Mouse (Mus musculus) olfactory bulb, adult 2 months (tissue): ENCODE results near the gene Gm45623. TPM values are rescaled to one million over a fixed set of nuclear protein-coding genes. Genes with fewer than 3 reads are reported as not detected.
A peak's percentile ranks its signal among the peaks of the same experiment; 100 is the strongest.

Experiments used
- H3K27ac ChIP-seq: fragments of 200-500 bp; 2 replicates; pipeline ENCODE4 v1.5.1; 2012; ENCODE audit warnings: low read depth, low read length; ENCODE audit not compliant: insufficient read depth
- H3K4me1 ChIP-seq: fragments of 200-500 bp; 2 replicates; pipeline ENCODE4 v1.6.1; 2012; ENCODE audit warnings: low read length; ENCODE audit not compliant: control insufficient read depth, insufficient read depth
- H3K4me3 ChIP-seq: fragments of 200-500 bp; 2 replicates; pipeline ENCODE4 v1.5.1; 2012; ENCODE audit warnings: mild to moderate bottlenecking, low read depth, low read length, moderate library complexity; ENCODE audit not compliant: insufficient read depth
- CTCF ChIP-seq: fragments of 200-500 bp; IDR thresholded peaks from 2 replicates; pipeline ENCODE4 v1.5.1; 2012; ENCODE audit warnings: low read depth, mild to moderate bottlenecking, low read length, moderate library complexity; ENCODE audit not compliant: insufficient read depth
- POLR2A ChIP-seq: fragments of 200-500 bp; IDR thresholded peaks from 2 replicates; pipeline ENCODE4 v1.6.1; 2012; ENCODE audit warnings: mild to moderate bottlenecking, low read depth, low read length, moderate library complexity; ENCODE audit not compliant: insufficient read depth
- WGBS: fragments of 180-500 bp; shearing (Covaris S2); methylation state at CpG from one replicate; pipeline ENCODE4 v1.1.7; 2018; 5-methylcytosine and 5-hydroxymethylcytosine counted together
- polyA plus RNA-seq: library from polyadenylated mRNA; stranded (reverse); fragments of >200 nt; gene quantifications from 2 replicates; pipeline ENCODE4 v1.2.4, GENCODE M21; 2012; ENCODE audit warnings: low replicate concordance; ENCODE audit not compliant: missing spikeins, insufficient read depth, insufficient read length

Gene Gm45623
- polyA plus RNA-seq, 1 experiment: not detected

- Histone ChIP-seq H3K27ac (no peak overlapping the region), H3K4me3 (no peak overlapping the region), H3K4me1 (peaks cover 57% of the 10 kb centered on the region)
- WGBS: 38% methylated on average over 13 of the region's 13 CpGs
- TF ChIP-seq CTCF (no peak), POLR2A (no peak)
These were observed 9.0 kb upstream of the Gm45623 start for GRCm38 (mm10) chr13:56762446-56763229.

- peaks cover 55% of the 10 kb centered on the region for H3K4me1 ChIP-seq
- TF ChIP-seq CTCF (peak; percentile 73), POLR2A (no peak)
- H3K27ac ChIP-seq: 0 out of 2 replicates have a peak overlapping the region, but pooled peaks have one; percentile 73
- 42% methylated on average over 6 of the region's 6 CpGs for WGBS
- no peak overlapping the region for H3K4me3 ChIP-seq
These were observed 4.9 kb upstream of the Gm45623 start for GRCm38 (mm10) chr13:56758492-56758891.

DNA sequence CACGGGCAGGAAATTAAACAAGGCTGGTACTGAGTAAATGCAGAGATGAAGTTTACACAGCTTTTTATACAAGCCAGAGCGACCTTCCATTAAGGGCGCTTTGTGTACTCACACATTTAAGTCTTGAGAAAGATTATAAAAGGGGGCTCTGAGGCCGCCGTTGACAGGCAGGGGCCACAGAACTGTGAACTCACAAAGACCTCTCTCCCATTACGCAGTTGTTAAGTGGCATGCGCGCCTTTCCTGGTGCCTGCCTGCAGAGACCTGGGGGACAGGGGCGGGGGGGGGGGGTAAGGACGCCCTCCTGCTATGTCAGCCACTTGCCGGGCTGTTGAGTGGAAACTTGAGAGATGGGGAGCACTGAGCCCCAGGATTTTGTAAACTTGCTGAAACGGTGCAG is 3.6 kb upstream of the Gm45623 start:
- no peak overlapping the region for H3K27ac ChIP-seq
- TF ChIP-seq POLR2A (no peak), CTCF (no peak)
- H3K4me3 ChIP-seq: no peak overlapping the region
- peaks cover 53% of the 10 kb centered on the region for H3K4me1 ChIP-seq
- WGBS: 59% methylated on average over 12 of the region's 12 CpGs

DNA sequence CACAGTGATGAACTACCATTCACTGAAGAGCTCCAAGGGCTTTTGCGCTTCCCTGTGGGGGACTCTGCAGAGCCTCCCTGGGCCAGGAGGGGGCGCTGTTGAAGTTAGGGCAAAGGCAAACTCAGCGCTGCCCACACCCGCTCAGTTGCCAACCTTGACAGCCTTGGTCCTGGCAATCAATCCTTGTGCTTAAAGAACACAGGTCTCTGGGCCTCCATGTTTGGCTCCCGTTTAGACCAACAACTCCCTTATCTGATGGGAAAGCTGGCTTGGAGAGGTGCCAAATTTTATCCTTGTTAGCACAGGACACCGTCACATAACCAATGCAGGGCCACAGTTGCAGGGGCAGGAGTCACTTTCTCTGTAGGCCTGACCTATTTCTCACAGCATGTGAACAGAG is 2.2 kb upstream of the Gm45623 start:
- 77% methylated on average over 6 of the region's 6 CpGs for WGBS
- peaks cover 57% of the 10 kb centered on the region for H3K4me1 ChIP-seq

DNA sequence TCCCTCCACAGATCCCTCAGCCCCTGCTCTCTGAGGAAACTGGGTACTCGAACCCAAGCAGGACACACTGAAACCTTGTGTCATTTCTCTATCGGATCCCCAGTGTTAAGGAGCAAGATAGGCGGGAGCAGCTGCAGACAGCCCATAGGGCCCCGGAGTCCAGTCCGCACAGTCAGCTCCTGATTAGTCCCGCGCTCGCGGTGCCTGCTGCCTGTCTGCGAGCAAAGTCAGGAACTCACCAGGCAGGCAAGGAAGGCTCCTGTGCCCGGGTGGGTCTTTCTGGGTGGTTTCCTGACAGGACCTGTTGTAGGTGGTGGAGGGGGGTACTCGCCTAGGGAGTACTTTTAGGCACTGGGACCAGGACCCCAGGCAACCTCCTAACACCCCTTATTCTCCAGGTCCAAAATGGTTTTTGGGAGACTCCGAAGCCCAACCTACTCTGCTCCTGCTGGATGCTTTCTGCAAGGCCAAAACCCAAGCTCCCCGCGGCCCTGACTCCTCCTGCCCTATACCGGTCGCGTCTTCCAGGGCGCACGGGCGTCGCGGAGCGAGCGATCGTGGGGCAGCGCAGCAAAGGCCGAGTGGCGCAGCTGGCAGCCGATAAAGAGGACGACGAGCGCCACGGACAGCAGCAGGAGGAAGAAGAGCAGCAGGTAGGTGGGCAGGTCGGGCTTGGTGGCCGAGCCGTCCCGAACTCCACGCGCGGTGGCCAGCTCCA is 994 bp downstream of the Gm45623 start:
- 5% methylated on average over 41 of the region's 41 CpGs for WGBS
- TF ChIP-seq POLR2A: no peak
- TF ChIP-seq CTCF: no peak
- Histone ChIP-seq H3K27ac (peak overlapping the region; percentile 40), H3K4me3 (peak overlapping the region; percentile 50), H3K4me1 (peaks cover 36% of the 10 kb centered on the region)

More for the DNA sequence above, 2.2 kb upstream of the Gm45623 start:
- TF ChIP-seq CTCF (peak; percentile 27; the same call in 1 of the 2 replicates), POLR2A (no peak)
- Histone ChIP-seq H3K27ac (no peak overlapping the region), H3K4me3 (no peak overlapping the region)

GRCm38 (mm10) chr13:56751774-56752173 is 1.9 kb downstream of the Gm45623 start:
- 44% methylated on average over 5 of the region's 5 CpGs for WGBS
- Histone ChIP-seq H3K27ac (no peak overlapping the region; the same call in 1 of the 2 replicates), H3K4me3 (peak overlapping the region; percentile 50), H3K4me1 (peaks cover 36% of the 10 kb centered on the region)
- TF ChIP-seq CTCF: no peak
- no peak for TF ChIP-seq POLR2A

GRCm38 (mm10) chr13:56749377-56749776 is 4.2 kb downstream of the Gm45623 start:
- peaks cover 20% of the 10 kb centered on the region; the same call in 1 of the 2 replicates for H3K4me1 ChIP-seq
- TF ChIP-seq CTCF: no peak
- TF ChIP-seq POLR2A: no peak
- no peak overlapping the region for H3K27ac ChIP-seq
- WGBS: 93% methylated on average over 7 of the region's 7 CpGs
- H3K4me3 ChIP-seq: no peak overlapping the region

GRCm38 (mm10) chr13:56747554-56747953 is 6.1 kb downstream of the Gm45623 start:
- WGBS: 78% methylated on average over 8 of the region's 8 CpGs
- TF ChIP-seq CTCF (no peak), POLR2A (no peak)
- H3K4me3 ChIP-seq: no peak overlapping the region
- 0 out of 2 replicates have a peak, but pooled peaks cover 10% of the 10 kb centered on the region for H3K4me1 ChIP-seq
- no peak overlapping the region for H3K27ac ChIP-seq

- TF ChIP-seq CTCF (no peak), POLR2A (no peak)
- Histone ChIP-seq H3K4me1 (0 out of 2 replicates have a peak, but pooled peaks cover 5% of the 10 kb centered on the region), H3K27ac (no peak overlapping the region), H3K4me3 (no peak overlapping the region)
- WGBS: 87% methylated on average over 10 of the region's 10 CpGs
These were observed 6.7 kb downstream of the Gm45623 start for GRCm38 (mm10) chr13:56746739-56747532.
